Mouse (Mus musculus): ENCODE measurements around the gene Irak3. TPM values are rescaled to one million over a fixed set of nuclear protein-coding genes. Genes with fewer than 3 reads are reported as not detected.

The Irak3 gene
- polyA plus RNA-seq, 1 experiment: 10.3 TPM

DNA sequence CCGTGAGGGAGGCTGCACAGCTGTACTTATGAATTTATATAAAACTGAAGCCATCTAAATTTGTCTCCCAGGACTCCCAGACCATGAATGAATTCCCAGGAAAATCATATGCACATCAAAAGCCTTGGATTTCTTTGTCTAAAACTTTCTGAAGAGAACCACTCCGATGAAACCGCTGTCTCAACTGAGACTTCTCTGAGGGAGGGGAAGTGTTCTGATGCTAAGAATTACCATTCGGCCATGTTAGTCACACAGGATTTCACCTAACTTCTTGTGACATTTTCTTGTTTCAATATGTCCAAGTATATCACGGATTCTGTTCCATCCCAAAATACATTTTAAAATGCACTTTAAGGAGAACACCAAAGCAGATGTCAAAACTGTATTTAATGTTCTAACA lies 32.1 kb downstream of the Irak3 start:
- Histone ChIP-seq H3K9me3 (replicated peaks; ENCODE audit: control insufficient read depth, insufficient read depth, low read length, poor library complexity, severe bottlenecking) (peaks cover 26% of the 10 kb centered on the region), H3K27ac (ENCODE audit: insufficient read depth, low read length) (peak overlapping the region; percentile 99), H3K36me3 (ENCODE audit: control insufficient read depth, insufficient read depth, low read length, poor library complexity, severe bottlenecking) (peaks cover 9% of the 10 kb centered on the region), H3K27me3 (ENCODE audit: control insufficient read depth, insufficient read depth, low read length, poor library complexity, severe bottlenecking) (no peaks in the 10 kb centered on the region), H3K9ac (ENCODE audit: low read depth, poor library complexity, severe bottlenecking) (peak overlapping the region; percentile 66), H3K4me1 (ENCODE audit: control insufficient read depth, insufficient read depth, low read length) (peaks cover 2% of the 10 kb centered on the region), H3K4me3 (ENCODE audit: low read depth, low read length) (no peak overlapping the region)
- TF ChIP-seq CTCF (IDR thresholded peaks at IDR 0.05; ENCODE audit: low read depth, low read length) (no peak), EP300 (IDR thresholded peaks at IDR 0.05; ENCODE audit: insufficient read depth, low read depth, low read length) (no peak), POLR2A (IDR thresholded peaks at IDR 0.05; ENCODE audit: insufficient read depth, low read length) (no peak)

DNA sequence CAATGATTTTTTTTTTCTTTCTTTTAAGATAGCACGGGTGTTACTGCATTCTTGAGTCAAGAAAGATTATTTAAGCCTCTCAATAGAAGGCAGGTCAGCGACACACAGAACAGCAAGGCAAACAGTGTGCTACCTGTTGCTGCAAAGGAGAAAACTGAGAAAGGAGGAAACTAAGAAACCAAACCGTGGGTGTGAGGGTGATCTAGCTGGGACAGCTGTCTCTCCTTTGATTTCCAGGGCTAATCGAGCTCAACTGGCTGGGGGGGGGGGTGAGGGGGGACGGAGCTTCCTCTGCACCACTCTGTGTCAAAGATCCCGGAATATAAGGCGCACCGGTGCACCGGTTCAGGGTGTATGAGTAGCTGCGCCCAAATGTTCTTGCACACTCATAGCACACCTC lies 32.9 kb downstream of the Irak3 start:
- Histone ChIP-seq H3K9ac (ENCODE audit: low read depth, poor library complexity, severe bottlenecking) (peak overlapping the region; percentile 66), H3K9me3 (replicated peaks; ENCODE audit: control insufficient read depth, insufficient read depth, low read length, poor library complexity, severe bottlenecking) (peaks cover 19% of the 10 kb centered on the region), H3K27me3 (ENCODE audit: control insufficient read depth, insufficient read depth, low read length, poor library complexity, severe bottlenecking) (no peaks in the 10 kb centered on the region), H3K4me3 (ENCODE audit: low read depth, low read length) (peak overlapping the region; percentile 23), H3K36me3 (ENCODE audit: control insufficient read depth, insufficient read depth, low read length, poor library complexity, severe bottlenecking) (peaks cover 12% of the 10 kb centered on the region), H3K27ac (ENCODE audit: insufficient read depth, low read length) (peak overlapping the region; percentile 91), H3K4me1 (ENCODE audit: control insufficient read depth, insufficient read depth, low read length) (peaks cover 3% of the 10 kb centered on the region)
- TF ChIP-seq EP300 (IDR thresholded peaks at IDR 0.05; ENCODE audit: insufficient read depth, low read depth, low read length) (no peak), POLR2A (IDR thresholded peaks at IDR 0.05; ENCODE audit: insufficient read depth, low read length) (no peak), CTCF (IDR thresholded peaks at IDR 0.05; ENCODE audit: low read depth, low read length) (no peak)

- peaks cover 4% of the 10 kb centered on the region for H3K4me1 ChIP-seq (ENCODE audit: control insufficient read depth, insufficient read depth, low read length)
- peak overlapping the region; percentile 64 for H3K27ac ChIP-seq (ENCODE audit: insufficient read depth, low read length)
- no peaks in the 10 kb centered on the region for H3K27me3 ChIP-seq (ENCODE audit: control insufficient read depth, insufficient read depth, low read length, poor library complexity, severe bottlenecking)
- peaks cover 12% of the 10 kb centered on the region for H3K36me3 ChIP-seq (ENCODE audit: control insufficient read depth, insufficient read depth, low read length, poor library complexity, severe bottlenecking)
- TF ChIP-seq EP300 (IDR thresholded peaks at IDR 0.05; ENCODE audit: insufficient read depth, low read depth, low read length) (no peak), CTCF (IDR thresholded peaks at IDR 0.05; ENCODE audit: low read depth, low read length) (no peak), POLR2A (IDR thresholded peaks at IDR 0.05; ENCODE audit: insufficient read depth, low read length) (no peak)
- no peak overlapping the region for H3K4me3 ChIP-seq (ENCODE audit: low read depth, low read length)
- peaks cover 9% of the 10 kb centered on the region for H3K9me3 ChIP-seq (replicated peaks; ENCODE audit: control insufficient read depth, insufficient read depth, low read length, poor library complexity, severe bottlenecking)
- H3K9ac ChIP-seq (ENCODE audit: low read depth, poor library complexity, severe bottlenecking): peak overlapping the region; percentile 66; the same call in 1 of the 2 replicates
These were observed 33.9 kb downstream of the Irak3 start for GRCm38 (mm10) chr10:120168070-120168469.

DNA sequence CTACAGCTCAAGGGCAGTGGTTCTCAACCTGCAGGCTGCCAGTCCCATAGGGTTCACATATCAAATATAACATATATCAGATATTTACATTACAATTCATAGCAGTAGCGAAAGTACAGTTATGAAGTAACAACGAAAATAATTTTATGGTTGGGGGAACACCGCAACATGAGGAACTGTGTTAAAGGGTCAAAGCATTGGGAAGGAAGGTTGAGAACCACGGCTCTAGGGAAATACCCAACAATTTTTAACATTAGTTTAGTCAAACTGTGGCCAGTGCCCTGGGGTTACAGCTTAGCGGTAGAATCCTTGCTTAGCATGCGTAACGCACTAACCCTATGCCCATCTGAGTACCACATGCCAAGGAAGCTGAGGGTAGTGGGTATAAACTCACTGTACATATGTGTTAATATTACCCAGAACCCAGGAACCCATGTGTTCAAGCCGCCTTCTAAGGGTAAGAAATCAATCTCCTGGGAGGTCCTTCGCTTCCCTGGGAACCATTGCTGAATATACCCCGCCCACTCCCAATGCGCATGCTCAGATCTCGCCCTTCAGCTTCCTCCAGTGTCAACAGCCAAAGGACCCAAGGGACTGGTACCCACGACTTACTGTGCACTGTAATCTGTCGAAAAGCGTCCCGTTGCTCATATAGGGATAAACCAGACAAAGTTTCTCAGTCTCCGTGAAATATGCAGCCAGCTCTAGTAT lies 36.0 kb downstream of the Irak3 start:
- no peaks in the 10 kb centered on the region for H3K9me3 ChIP-seq (replicated peaks; ENCODE audit: control insufficient read depth, insufficient read depth, low read length, poor library complexity, severe bottlenecking)
- H3K9ac ChIP-seq (ENCODE audit: low read depth, poor library complexity, severe bottlenecking): peak overlapping the region; percentile 85
- no peaks in the 10 kb centered on the region for H3K27me3 ChIP-seq (ENCODE audit: control insufficient read depth, insufficient read depth, low read length, poor library complexity, severe bottlenecking)
- H3K4me1 ChIP-seq (ENCODE audit: control insufficient read depth, insufficient read depth, low read length): peaks cover 4% of the 10 kb centered on the region
- no peak for TF ChIP-seq EP300 (IDR thresholded peaks at IDR 0.05; ENCODE audit: insufficient read depth, low read depth, low read length)
- no peak for TF ChIP-seq POLR2A (IDR thresholded peaks at IDR 0.05; ENCODE audit: insufficient read depth, low read length)
- no peak for TF ChIP-seq CTCF (IDR thresholded peaks at IDR 0.05; ENCODE audit: low read depth, low read length)
- H3K4me3 ChIP-seq (ENCODE audit: low read depth, low read length): peak overlapping the region; percentile 56
- peak overlapping the region; percentile 80 for H3K27ac ChIP-seq (ENCODE audit: insufficient read depth, low read length)
- peaks cover 9% of the 10 kb centered on the region for H3K36me3 ChIP-seq (ENCODE audit: control insufficient read depth, insufficient read depth, low read length, poor library complexity, severe bottlenecking)

GRCm38 (mm10) chr10:120164931-120165792 lies 36.8 kb downstream of the Irak3 start:
- Histone ChIP-seq H3K9me3 (replicated peaks; ENCODE audit: control insufficient read depth, insufficient read depth, low read length, poor library complexity, severe bottlenecking) (no peaks in the 10 kb centered on the region), H3K4me3 (ENCODE audit: low read depth, low read length) (no peak overlapping the region), H3K27ac (ENCODE audit: insufficient read depth, low read length) (peak overlapping the region; percentile 69), H3K27me3 (ENCODE audit: control insufficient read depth, insufficient read depth, low read length, poor library complexity, severe bottlenecking) (no peaks in the 10 kb centered on the region), H3K9ac (ENCODE audit: low read depth, poor library complexity, severe bottlenecking) (peak overlapping the region; percentile 85), H3K4me1 (ENCODE audit: control insufficient read depth, insufficient read depth, low read length) (peaks cover 4% of the 10 kb centered on the region), H3K36me3 (ENCODE audit: control insufficient read depth, insufficient read depth, low read length, poor library complexity, severe bottlenecking) (peaks cover 9% of the 10 kb centered on the region)
- no peak for TF ChIP-seq CTCF (IDR thresholded peaks at IDR 0.05; ENCODE audit: low read depth, low read length)
- TF ChIP-seq POLR2A (IDR thresholded peaks at IDR 0.05; ENCODE audit: insufficient read depth, low read length): no peak
- no peak for TF ChIP-seq EP300 (IDR thresholded peaks at IDR 0.05; ENCODE audit: insufficient read depth, low read depth, low read length)

Measured in ES-Bruce4 (cell line).